Mouse (Mus musculus): Measurements from ENCODE around the gene Sema5a. TPM values are rescaled to one million over a fixed set of nuclear protein-coding genes. Genes with fewer than 3 reads are reported as not detected.

The Sema5a gene
- polyA plus RNA-seq, 3 experiments from 2014 or later = not detected

- no peak for ATAC-seq
Measured at GRCm38 (mm10) chr15:32257340-32257739, 12.7 kb downstream of the Sema5a start.

GRCm38 (mm10) chr15:32257886-32258319, 13.3 kb downstream of the Sema5a start:
- ATAC-seq = no peak

- no peak for ATAC-seq
Measured at GRCm38 (mm10) chr15:32259362-32260096, 14.9 kb downstream of the Sema5a start.

- no peak for ATAC-seq
Measured at GRCm38 (mm10) chr15:32260942-32261341, 16.3 kb downstream of the Sema5a start.

- no peak for ATAC-seq
Measured at GRCm38 (mm10) chr15:32263651-32264050, 19.0 kb downstream of the Sema5a start.

GRCm38 (mm10) chr15:32264822-32265377, 20.3 kb downstream of the Sema5a start:
- no peak for ATAC-seq

- no peak for ATAC-seq
Measured at GRCm38 (mm10) chr15:32265378-32265934, 20.8 kb downstream of the Sema5a start.

- no peak for ATAC-seq
Measured at GRCm38 (mm10) chr15:32266122-32266820, 21.7 kb downstream of the Sema5a start.

GRCm38 (mm10) chr15:32270106-32270505, 25.5 kb downstream of the Sema5a start:
- ATAC-seq = no peak

GRCm38 (mm10) chr15:32273925-32274324, 29.3 kb downstream of the Sema5a start:
- ATAC-seq = no peak

GRCm38 (mm10) chr15:32275020-32275419, 30.4 kb downstream of the Sema5a start:
- ATAC-seq = no peak

GRCm38 (mm10) chr15:32278600-32278999, 34.0 kb downstream of the Sema5a start:
- ATAC-seq = no peak

- ATAC-seq = no peak
Measured at GRCm38 (mm10) chr15:32281374-32281773, 36.8 kb downstream of the Sema5a start.

GRCm38 (mm10) chr15:32284688-32285087, 40.1 kb downstream of the Sema5a start:
- no peak for ATAC-seq

GRCm38 (mm10) chr15:32286296-32286695, 41.7 kb downstream of the Sema5a start:
- ATAC-seq = no peak

GRCm38 (mm10) chr15:32288480-32288879, 43.9 kb downstream of the Sema5a start:
- ATAC-seq = no peak

GRCm38 (mm10) chr15:32291000-32291399, 46.4 kb downstream of the Sema5a start:
- ATAC-seq = no peak

GRCm38 (mm10) chr15:32296523-32296922, 51.9 kb downstream of the Sema5a start:
- ATAC-seq = no peak

- ATAC-seq = no peak
Measured at GRCm38 (mm10) chr15:32297266-32297665, 52.7 kb downstream of the Sema5a start.

- ATAC-seq = no peak
Measured at GRCm38 (mm10) chr15:32298525-32298924, 53.9 kb downstream of the Sema5a start.

GRCm38 (mm10) chr15:32300991-32301390, 56.4 kb downstream of the Sema5a start:
- no peak for ATAC-seq

GRCm38 (mm10) chr15:32306557-32307243, 62.1 kb downstream of the Sema5a start:
- ATAC-seq = no peak

- ATAC-seq = no peak
Measured at GRCm38 (mm10) chr15:32310834-32311233, 66.2 kb downstream of the Sema5a start.

Measured in inflammation-experienced regulatory T-cells, adult 6 months (primary cell).